Mouse (Mus musculus): ENCODE results near the gene Odf3. TPM values are rescaled to one million over a fixed set of nuclear protein-coding genes. Genes with fewer than 3 reads are reported as not detected.

Gene Odf3
- polyA plus RNA-seq, 1 experiment from 2014 or later = not detected

- Histone ChIP-seq H3K4me3 (ENCODE audit: low read depth, low read length) (no peak overlapping the region), H3K9ac (ENCODE audit: low read length) (no peak overlapping the region), H3K27ac (ENCODE audit: low read depth, low read length) (no peak overlapping the region), H3K4me1 (ENCODE audit: control insufficient read depth, insufficient read depth, low read length) (no peaks in the 10 kb centered on the region), H3K9me3 (ENCODE audit: control insufficient read depth, low read length) (no peaks in the 10 kb centered on the region), H3K4me2 (ENCODE audit: low read depth) (no peak overlapping the region), H3K27me3 (ENCODE audit: control insufficient read depth, insufficient read depth, low read length) (0 out of 2 replicates have a peak, but pooled peaks cover 4% of the 10 kb centered on the region), H3K36me3 (ENCODE audit: control insufficient read depth, insufficient read depth, low read length) (no peaks in the 10 kb centered on the region)
- ATAC-seq (ENCODE audit: insufficient read depth, low FRiP score, low TSS enrichment) (no peak), DNase-seq (ENCODE audit: low spot score) (no peak)
- 61% methylated on average over 5 of the region's 5 CpGs for WGBS
Observed at GRCm38 (mm10) chr7:140839556-140839955, 8.0 kb upstream of the Odf3 start.

- WGBS = 38% methylated on average over 19 of the region's 19 CpGs
- no peaks in the 10 kb centered on the region for H3K36me3 ChIP-seq (ENCODE audit: control insufficient read depth, insufficient read depth, low read length)
- DNase-seq (ENCODE audit: low spot score) = no peak
Observed at GRCm38 (mm10) chr7:140840750-140841735, 6.6 kb upstream of the Odf3 start.

GRCm38 (mm10) chr7:140843806-140844205, 3.8 kb upstream of the Odf3 start:
- Histone ChIP-seq H3K4me3 (ENCODE audit: low read depth, low read length) (no peak overlapping the region), H3K9ac (ENCODE audit: low read length) (no peak overlapping the region), H3K4me1 (ENCODE audit: control insufficient read depth, insufficient read depth, low read length) (no peaks in the 10 kb centered on the region), H3K36me3 (ENCODE audit: control insufficient read depth, insufficient read depth, low read length) (no peaks in the 10 kb centered on the region), H3K27ac (ENCODE audit: low read depth, low read length) (no peak overlapping the region), H3K27me3 (ENCODE audit: control insufficient read depth, insufficient read depth, low read length) (0 out of 2 replicates have a peak, but pooled peaks cover 4% of the 10 kb centered on the region), H3K9me3 (ENCODE audit: control insufficient read depth, low read length) (no peaks in the 10 kb centered on the region), H3K4me2 (ENCODE audit: low read depth) (no peak overlapping the region)
- 83% methylated on average over 7 of the region's 7 CpGs for WGBS
- DNase-seq (ENCODE audit: low spot score) = no peak
- ATAC-seq (ENCODE audit: insufficient read depth, low FRiP score, low TSS enrichment) = no peak

More at GRCm38 (mm10) chr7:140840750-140841735, 6.6 kb upstream of the Odf3 start:
- no peaks in the 10 kb centered on the region for H3K4me1 ChIP-seq (ENCODE audit: control insufficient read depth, insufficient read depth, low read length)
- ATAC-seq (ENCODE audit: insufficient read depth, low FRiP score, low TSS enrichment) = no peak
- H3K4me2 ChIP-seq (ENCODE audit: low read depth) = no peak overlapping the region
- 0 out of 2 replicates have a peak, but pooled peaks cover 4% of the 10 kb centered on the region for H3K27me3 ChIP-seq (ENCODE audit: control insufficient read depth, insufficient read depth, low read length)
- no peak overlapping the region for H3K4me3 ChIP-seq (ENCODE audit: low read depth, low read length)
- no peak overlapping the region for H3K27ac ChIP-seq (ENCODE audit: low read depth, low read length)
- no peaks in the 10 kb centered on the region for H3K9me3 ChIP-seq (ENCODE audit: control insufficient read depth, low read length)
- no peak overlapping the region for H3K9ac ChIP-seq (ENCODE audit: low read length)

- Histone ChIP-seq H3K4me1 (ENCODE audit: control insufficient read depth, insufficient read depth, low read length) (no peaks in the 10 kb centered on the region), H3K27me3 (ENCODE audit: control insufficient read depth, insufficient read depth, low read length) (0 out of 2 replicates have a peak, but pooled peaks cover 4% of the 10 kb centered on the region), H3K9me3 (ENCODE audit: control insufficient read depth, low read length) (no peaks in the 10 kb centered on the region), H3K4me2 (ENCODE audit: low read depth) (no peak within 1 kb of the TSS), H3K27ac (ENCODE audit: low read depth, low read length) (no peak within 1 kb of the TSS), H3K36me3 (ENCODE audit: control insufficient read depth, insufficient read depth, low read length) (no peaks in the 10 kb centered on the region), H3K4me3 (ENCODE audit: low read depth, low read length) (no peak within 1 kb of the TSS), H3K9ac (ENCODE audit: low read length) (no peak within 1 kb of the TSS)
- ATAC-seq (ENCODE audit: insufficient read depth, low FRiP score, low TSS enrichment) = peak; percentile 85
- peak; percentile 89 for DNase-seq (ENCODE audit: low spot score)
- 34% methylated on average over 14 of the region's 14 CpGs for WGBS
Observed at GRCm38 (mm10) chr7:140844905-140845665, 2.5 kb upstream of the Odf3 start, which contains the start of gene Scgb1c1. Gene Scgb1c1 (plus strand): TSS chr7:140845547.

- Histone ChIP-seq H3K4me2 (ENCODE audit: low read depth) (no peak overlapping the region), H3K4me1 (ENCODE audit: control insufficient read depth, insufficient read depth, low read length) (no peaks in the 10 kb centered on the region), H3K36me3 (ENCODE audit: control insufficient read depth, insufficient read depth, low read length) (no peaks in the 10 kb centered on the region), H3K9ac (ENCODE audit: low read length) (no peak overlapping the region), H3K27ac (ENCODE audit: low read depth, low read length) (no peak overlapping the region), H3K9me3 (ENCODE audit: control insufficient read depth, low read length) (no peaks in the 10 kb centered on the region), H3K27me3 (ENCODE audit: control insufficient read depth, insufficient read depth, low read length) (0 out of 2 replicates have a peak, but pooled peaks cover 2% of the 10 kb centered on the region), H3K4me3 (ENCODE audit: low read depth, low read length) (no peak overlapping the region)
- WGBS = 63% methylated on average over 4 of the region's 4 CpGs
- DNase-seq (ENCODE audit: low spot score) = no peak
- ATAC-seq (ENCODE audit: insufficient read depth, low FRiP score, low TSS enrichment) = no peak
Observed at GRCm38 (mm10) chr7:140845683-140846082, 1.9 kb upstream of the Odf3 start.

- H3K27ac ChIP-seq (ENCODE audit: low read depth, low read length) = no peak overlapping the region
- ATAC-seq (ENCODE audit: insufficient read depth, low FRiP score, low TSS enrichment) (no peak), DNase-seq (ENCODE audit: low spot score) (no peak)
- no peaks in the 10 kb centered on the region for H3K4me1 ChIP-seq (ENCODE audit: control insufficient read depth, insufficient read depth, low read length)
- no peak overlapping the region for H3K4me2 ChIP-seq (ENCODE audit: low read depth)
- H3K36me3 ChIP-seq (ENCODE audit: control insufficient read depth, insufficient read depth, low read length) = no peaks in the 10 kb centered on the region
- H3K9ac ChIP-seq (ENCODE audit: low read length) = no peak overlapping the region
- 0 out of 2 replicates have a peak, but pooled peaks cover 2% of the 10 kb centered on the region for H3K27me3 ChIP-seq (ENCODE audit: control insufficient read depth, insufficient read depth, low read length)
- no peaks in the 10 kb centered on the region for H3K9me3 ChIP-seq (ENCODE audit: control insufficient read depth, low read length)
- no peak overlapping the region for H3K4me3 ChIP-seq (ENCODE audit: low read depth, low read length)
- 85% methylated on average over 10 of the region's 10 CpGs for WGBS
Observed at GRCm38 (mm10) chr7:140846676-140847075, 929 bp upstream of the Odf3 start.

- Histone ChIP-seq H3K4me3 (ENCODE audit: low read depth, low read length) (no peak overlapping the region), H3K4me2 (ENCODE audit: low read depth) (no peak overlapping the region), H3K36me3 (ENCODE audit: control insufficient read depth, insufficient read depth, low read length) (peaks cover 7% of the 10 kb centered on the region), H3K9ac (ENCODE audit: low read length) (no peak overlapping the region), H3K9me3 (ENCODE audit: control insufficient read depth, low read length) (no peaks in the 10 kb centered on the region), H3K27ac (ENCODE audit: low read depth, low read length) (no peak overlapping the region), H3K27me3 (ENCODE audit: control insufficient read depth, insufficient read depth, low read length) (no peaks in the 10 kb centered on the region), H3K4me1 (ENCODE audit: control insufficient read depth, insufficient read depth, low read length) (no peaks in the 10 kb centered on the region)
- no peak for ATAC-seq (ENCODE audit: insufficient read depth, low FRiP score, low TSS enrichment)
- no peak for DNase-seq (ENCODE audit: low spot score)
- WGBS = 95% methylated on average over 10 of the region's 10 CpGs
Observed at GRCm38 (mm10) chr7:140848591-140848990, 986 bp downstream of the Odf3 start.

GRCm38 (mm10) chr7:140851916-140852315, 4.3 kb downstream of the Odf3 start:
- H3K4me1 ChIP-seq (ENCODE audit: control insufficient read depth, insufficient read depth, low read length) = peaks cover 8% of the 10 kb centered on the region
- DNase-seq (ENCODE audit: low spot score) (no peak), ATAC-seq (ENCODE audit: insufficient read depth, low FRiP score, low TSS enrichment) (no peak)
- no peak overlapping the region for H3K9ac ChIP-seq (ENCODE audit: low read length)
- WGBS = 99% methylated on average over 4 of the region's 4 CpGs
- H3K27me3 ChIP-seq (ENCODE audit: control insufficient read depth, insufficient read depth, low read length) = no peaks in the 10 kb centered on the region
- no peak overlapping the region for H3K4me2 ChIP-seq (ENCODE audit: low read depth)
- no peaks in the 10 kb centered on the region for H3K9me3 ChIP-seq (ENCODE audit: control insufficient read depth, low read length)
- H3K4me3 ChIP-seq (ENCODE audit: low read depth, low read length) = no peak overlapping the region
- H3K36me3 ChIP-seq (ENCODE audit: control insufficient read depth, insufficient read depth, low read length) = peaks cover 10% of the 10 kb centered on the region
- no peak overlapping the region for H3K27ac ChIP-seq (ENCODE audit: low read depth, low read length)
